Mouse (Mus musculus): ENCODE data around the gene Fads1.
A peak's percentile ranks its signal among the peaks of the same experiment; 100 is the strongest.

- TF ChIP-seq POLR2A (IDR thresholded peaks at IDR 0.05; ENCODE audit: extremely low read depth, insufficient read depth, low read length) (peak; percentile 85), CTCF (IDR thresholded peaks at IDR 0.05; ENCODE audit: extremely low read depth, insufficient read depth, low read length) (no peak)
Observed at GRCm38 (mm10) chr19:10184096-10184495, 1.4 kb downstream of the Fads1 start.
